Mouse (Mus musculus): Measurements from ENCODE around the gene Arpc4.

DNA sequence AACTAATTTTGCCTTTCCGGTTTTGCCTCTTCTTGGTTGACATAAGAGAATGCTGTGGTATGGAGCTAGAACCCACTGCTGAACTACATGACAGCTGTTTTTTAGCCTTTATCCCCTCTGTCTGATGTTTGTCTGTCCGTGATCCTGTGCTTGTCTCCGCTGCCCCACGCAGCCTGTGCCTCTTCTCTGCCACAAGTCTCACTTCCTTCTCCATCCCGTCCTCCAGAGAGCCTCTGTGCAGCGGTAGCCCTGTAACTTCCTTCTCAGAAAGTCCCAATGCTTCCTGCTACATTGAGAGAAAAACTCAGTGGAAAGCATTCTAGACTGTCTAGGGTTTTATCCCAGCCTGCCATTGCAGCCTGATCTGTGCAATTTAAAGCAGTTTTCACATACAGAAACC, 1.3 kb downstream of the Arpc4 start:
- TF ChIP-seq CTCF (IDR thresholded peaks at IDR 0.05; ENCODE audit: low read depth, low read length) (no peak), POLR2A (IDR thresholded peaks at IDR 0.05; ENCODE audit: borderline replicate concordance, low read depth, low read length) (no peak)
